ENCODE assay signal across 8 mouse cellular contexts in the genomic region with DNA sequence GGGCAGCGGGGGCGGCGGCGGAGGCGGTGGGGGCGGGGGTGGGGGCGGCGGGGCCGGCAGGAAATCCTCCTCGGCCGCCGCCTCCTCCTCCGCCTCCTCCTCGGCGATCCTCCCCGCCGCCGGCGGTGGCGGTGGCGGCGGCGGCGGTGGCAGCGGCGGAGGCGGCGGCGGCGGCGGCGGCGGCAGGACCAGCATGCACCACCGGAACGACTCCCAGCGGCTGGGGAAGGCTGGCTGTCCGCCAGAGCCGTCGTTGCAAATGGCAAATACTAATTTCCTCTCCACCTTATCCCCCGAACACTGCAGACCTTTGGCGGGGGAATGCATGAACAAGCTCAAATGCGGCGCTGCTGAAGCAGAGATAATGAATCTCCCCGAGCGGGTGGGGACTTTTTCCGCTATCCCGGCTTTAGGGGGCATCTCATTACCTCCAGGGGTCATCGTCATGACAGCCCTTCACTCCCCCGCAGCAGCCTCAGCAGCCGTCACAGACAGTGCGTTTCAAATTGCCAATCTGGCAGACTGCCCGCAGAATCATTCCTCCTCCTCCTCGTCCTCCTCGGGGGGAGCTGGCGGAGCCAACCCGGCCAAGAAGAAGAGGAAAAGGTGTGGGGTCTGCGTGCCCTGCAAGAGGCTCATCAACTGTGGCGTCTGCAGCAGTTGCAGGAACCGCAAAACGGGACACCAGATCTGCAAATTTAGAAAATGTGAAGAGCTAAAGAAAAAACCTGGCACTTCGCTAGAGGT. TPM values are rescaled to one million over a fixed set of nuclear protein-coding genes. Genes with fewer than 3 reads are reported as not detected.
DNase-seq lines count a peak whose midpoint lies in the region; ATAC-seq lines count a peak whose summit lies in the region.

No protein-coding gene starts in this region.

- WGBS in hindbrain, embryonic 14.5 days: under 1% methylated on average over 41 of the region's 61 CpGs

- H3K36me3 ChIP-seq in hindbrain, embryonic 14.5 days (replicated peaks; ENCODE audit: control insufficient read depth, insufficient read depth): no peaks in the 10 kb centered on the region

- H3K4me3 ChIP-seq in hindbrain, embryonic 14.5 days (replicated peaks; ENCODE audit: low read length): peak overlapping the region; percentile 70

- no peaks in the 10 kb centered on the region for H3K9me3 ChIP-seq in hindbrain, embryonic 14.5 days (ENCODE audit: control insufficient read depth, low read length)

- no peaks in the 10 kb centered on the region for H3K27me3 ChIP-seq in hindbrain, embryonic 14.5 days (ENCODE audit: control insufficient read depth, insufficient read depth, low read length)

- peaks cover 43% of the 10 kb centered on the region for H3K4me1 ChIP-seq in hindbrain, embryonic 14.5 days (replicated peaks; ENCODE audit: control insufficient read depth, insufficient read depth, low read length)

- H3K27ac ChIP-seq in hindbrain, embryonic 14.5 days: peak overlapping the region; percentile 99

- H3K4me2 ChIP-seq in hindbrain, embryonic 14.5 days (replicated peaks): peak overlapping the region; percentile 71

- H3K9ac ChIP-seq in hindbrain, embryonic 14.5 days: peak overlapping the region; percentile 93

- DNase-seq in ZHBTc4 (ENCODE audit: low read depth, low spot score): peak; percentile 54
- DNase-seq in cerebellum, postnatal 25 days: peak; percentile 86 to 89
- DNase-seq in gastrocnemius, adult 18-20 months (ENCODE audit: low spot score): peak; percentile 42
- peak; percentile 86 for DNase-seq in hindbrain, embryonic 14.5 days (ENCODE audit: low spot score)
- peak; percentile 29 for DNase-seq in left cerebral cortex, adult 11 months (ENCODE audit: low spot score)
- DNase-seq in lung, postnatal 10 days: peak; percentile 71
- DNase-seq in right cerebral cortex, adult 18-20 months: peak; percentile 76

- ATAC-seq in hindbrain, embryonic 14.5 days (ENCODE audit: low FRiP score): peak; percentile 53
- no peak for ATAC-seq in inflammation-experienced regulatory T-cells, adult 6 months

RNA-seq across cellular contexts. Expression of a gene that starts 3.9 kb away (rescaled TPM):
- total RNA-seq in gastrocnemius, adult 18-20 months (2021): under 1 TPM; 0.27 to 0.45 TPM
- polyA plus RNA-seq in hindbrain, embryonic 14.5 days (2014; fragmentation: Nextera tagmentation; extraction: Ambion mirVana): 31.9 and 34.2 TPM in 2 replicates
- not detected for polyA plus RNA-seq in inflammation-experienced regulatory T-cells, adult 6 months (2017; shearing (Covaris generic))

Comparison
In these comparisons a context has a peak if more than half of its experiments do, and no peak if none do; other contexts are left out.
1. DNase-seq: peak in every context shown above with its lines; median percentile 88 in cerebellum, postnatal 25 days; 86 in hindbrain, embryonic 14.5 days; 76 in right cerebral cortex, adult 18-20 months; 71 in lung, postnatal 10 days; 54 in ZHBTc4; 42 in gastrocnemius, adult 18-20 months; 29 in left cerebral cortex, adult 11 months.
2. RNA of a gene that starts 3.9 kb away (polyA plus RNA-seq): 31.9 to 34.2 TPM in hindbrain, embryonic 14.5 days; not detected in inflammation-experienced regulatory T-cells, adult 6 months; every median in the first group is over 10 times any median in the second.